ENCODE assay signal across 8 mouse cellular contexts in the genomic region with DNA sequence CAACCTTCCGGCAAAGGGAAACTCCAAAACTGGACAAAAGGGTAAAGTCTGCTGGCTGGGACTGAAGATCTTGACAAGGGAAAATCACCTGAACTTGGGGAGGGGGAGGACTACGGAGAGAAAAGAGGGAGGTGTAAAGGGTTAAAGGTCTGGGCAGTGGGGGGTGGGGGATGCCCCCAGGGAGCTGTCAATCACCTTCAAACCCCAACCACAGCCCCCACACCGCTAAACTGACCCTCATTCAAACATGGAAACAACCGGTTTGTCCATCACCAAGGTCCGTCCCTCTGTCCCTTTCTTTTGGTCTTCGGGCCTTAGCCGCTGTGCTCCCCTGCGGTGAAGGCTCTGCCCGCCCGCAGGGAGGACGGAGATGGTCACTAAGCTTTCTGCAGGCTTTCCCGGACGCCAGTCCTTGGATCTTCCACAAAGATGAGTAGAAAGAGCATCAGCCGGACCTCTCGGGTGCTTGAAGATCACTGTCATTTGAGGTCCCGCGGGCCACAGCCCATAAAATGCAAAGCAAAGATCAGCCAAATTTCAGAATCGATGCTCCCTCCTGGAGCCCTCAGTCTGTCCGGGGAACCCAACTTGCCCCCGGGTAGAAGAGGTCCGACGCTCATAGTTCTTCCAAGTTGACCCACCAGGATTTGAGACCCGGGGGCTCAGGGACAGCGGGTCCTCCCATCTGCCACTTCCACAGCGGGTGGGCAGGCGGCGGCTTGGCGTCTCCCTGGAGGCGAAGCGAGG. TPM values are rescaled to one million over a fixed set of nuclear protein-coding genes. Genes with fewer than 3 reads are reported as not detected.
DNase-seq lines count a peak whose midpoint lies in the region; ATAC-seq lines count a peak whose summit lies in the region.

No protein-coding gene starts in this region.

- no peaks in the 10 kb centered on the region for H3K36me3 ChIP-seq in heart, embryonic 10.5 days
- no peaks in the 10 kb centered on the region for H3K36me3 ChIP-seq in hindbrain, embryonic 15.5 days
- no peaks in the 10 kb centered on the region for H3K36me3 ChIP-seq in midbrain, embryonic 15.5 days (replicated peaks)

- no peak for DNase-seq in heart, embryonic 10.5 days (ENCODE audit: low spot score)
- DNase-seq in heart, adult 18-20 months: no peak
- peak; percentile 54 for DNase-seq in embryo, embryonic 9.5 days (ENCODE audit: extremely low spot score)
- DNase-seq in urinary bladder, adult 2 months (ENCODE audit: low spot score): no peak
- DNase-seq in left cerebral cortex, postnatal 4 days: no peak
- no peak for DNase-seq in thymus, postnatal 10 days (ENCODE audit: low spot score in 2 of 2)

- intact Hi-C loops in left cerebral cortex, postnatal 4 days (cut with DNase I): no loop called here

- 3% methylated on average over 30 of the region's 30 CpGs for WGBS in heart, embryonic 10.5 days
- 2% methylated on average over 30 of the region's 30 CpGs for WGBS in hindbrain, embryonic 15.5 days
- 3% methylated on average over 30 of the region's 30 CpGs for WGBS in midbrain, embryonic 15.5 days

- H3K9ac ChIP-seq in hindbrain, embryonic 15.5 days: no peak overlapping the region
- H3K9ac ChIP-seq in midbrain, embryonic 15.5 days: no peak overlapping the region

- no peak for ATAC-seq in hindbrain, embryonic 15.5 days (ENCODE audit: low FRiP score, low read depth)
- ATAC-seq in midbrain, embryonic 15.5 days (replicated peaks): no peak

- peaks cover 85% of the 10 kb centered on the region for H3K27me3 ChIP-seq in heart, embryonic 10.5 days (ENCODE audit: insufficient read depth, poor library complexity, severe bottlenecking)
- H3K27me3 ChIP-seq in hindbrain, embryonic 15.5 days: peaks cover 71% of the 10 kb centered on the region
- H3K27me3 ChIP-seq in midbrain, embryonic 15.5 days (replicated peaks): peaks cover 78% of the 10 kb centered on the region

- H3K4me1 ChIP-seq in heart, embryonic 10.5 days: peaks cover 40% of the 10 kb centered on the region
- H3K4me1 ChIP-seq in hindbrain, embryonic 15.5 days (replicated peaks): peaks cover 32% of the 10 kb centered on the region
- peaks cover 29% of the 10 kb centered on the region for H3K4me1 ChIP-seq in midbrain, embryonic 15.5 days

- peak overlapping the region; percentile 91 for H3K4me2 ChIP-seq in hindbrain, embryonic 15.5 days
- H3K4me2 ChIP-seq in midbrain, embryonic 15.5 days: peak overlapping the region; percentile 80

- H3K27ac ChIP-seq in heart, embryonic 10.5 days: no peak overlapping the region
- no peak overlapping the region for H3K27ac ChIP-seq in hindbrain, embryonic 15.5 days (replicated peaks)
- no peak overlapping the region for H3K27ac ChIP-seq in midbrain, embryonic 15.5 days

- H3K4me3 ChIP-seq in heart, embryonic 10.5 days: peak overlapping the region; percentile 81
- H3K4me3 ChIP-seq in hindbrain, embryonic 15.5 days: peak overlapping the region; percentile 70
- peak overlapping the region; percentile 66 for H3K4me3 ChIP-seq in midbrain, embryonic 15.5 days

- H3K9me3 ChIP-seq in heart, embryonic 10.5 days: no peaks in the 10 kb centered on the region
- no peaks in the 10 kb centered on the region for H3K9me3 ChIP-seq in hindbrain, embryonic 15.5 days
- H3K9me3 ChIP-seq in midbrain, embryonic 15.5 days: no peaks in the 10 kb centered on the region

RNA-seq across cellular contexts. Expression of a gene that starts 1.8 kb away (rescaled TPM):
- 1.9 and 8.5 TPM in 2 replicates for polyA plus RNA-seq in heart, embryonic 10.5 days (2016; fragmentation: Nextera tagmentation; extraction: Ambion mirVana)
- 1 to 10 TPM in 1 of 2 experiments, under 1 TPM in 1; 0.84 to 1.1 TPM for total RNA-seq in heart, adult 18-20 months (2021)
- 2.6 and 3.0 TPM in 2 replicates for polyA plus RNA-seq in hindbrain, embryonic 15.5 days (2015; fragmentation: Nextera tagmentation; extraction: Ambion mirVana)
- 1.9 and 2.5 TPM in 2 replicates for polyA plus RNA-seq in midbrain, embryonic 15.5 days (2015; fragmentation: Nextera tagmentation; extraction: Ambion mirVana)
- polyA plus RNA-seq in urinary bladder, adult 2 months (2012; rRNA removed): 0.77 and 0.80 TPM in 2 replicates
- total RNA-seq in left cerebral cortex, postnatal 4 days (2021): 1 to 10 TPM; 5.6 to 6.3 TPM

RNA-seq across cellular contexts. Expression of a gene that starts 35.5 kb away (rescaled TPM):
- polyA plus RNA-seq in heart, embryonic 10.5 days (2016; fragmentation: Nextera tagmentation; extraction: Ambion mirVana): 1.7 and 2.2 TPM in 2 replicates
- 10 to 100 TPM; 59.5 to 60.0 TPM for total RNA-seq in heart, adult 18-20 months (2021)
- 3.4 and 3.5 TPM in 2 replicates for polyA plus RNA-seq in hindbrain, embryonic 15.5 days (2015; fragmentation: Nextera tagmentation; extraction: Ambion mirVana)
- 3.9 and 4.4 TPM in 2 replicates for polyA plus RNA-seq in midbrain, embryonic 15.5 days (2015; fragmentation: Nextera tagmentation; extraction: Ambion mirVana)
- polyA plus RNA-seq in urinary bladder, adult 2 months (2012; rRNA removed): 30.2 and 37.2 TPM in 2 replicates
- 10 to 100 TPM; 60.2 to 67.1 TPM for total RNA-seq in left cerebral cortex, postnatal 4 days (2021)

RNA-seq across cellular contexts. Expression of a gene that starts 51.7 kb away (rescaled TPM):
- 0.05 and 0.14 TPM in 2 replicates for polyA plus RNA-seq in heart, embryonic 10.5 days (2016; fragmentation: Nextera tagmentation; extraction: Ambion mirVana)
- total RNA-seq in heart, adult 18-20 months (2021): under 1 TPM; 0.18 to 0.25 TPM
- 11.9 TPM in 2 replicates for polyA plus RNA-seq in hindbrain, embryonic 15.5 days (2015; fragmentation: Nextera tagmentation; extraction: Ambion mirVana)
- 13.2 and 13.9 TPM in 2 replicates for polyA plus RNA-seq in midbrain, embryonic 15.5 days (2015; fragmentation: Nextera tagmentation; extraction: Ambion mirVana)
- 1.4 and 1.6 TPM in 2 replicates for polyA plus RNA-seq in urinary bladder, adult 2 months (2012; rRNA removed)
- total RNA-seq in left cerebral cortex, postnatal 4 days (2021): 100 to 1,000 TPM; 163 to 177 TPM

RNA-seq across cellular contexts. Expression of a gene that starts 57.9 kb away (rescaled TPM):
- polyA plus RNA-seq in heart, embryonic 10.5 days (2016; fragmentation: Nextera tagmentation; extraction: Ambion mirVana): 49.8 and 52.8 TPM in 2 replicates
- total RNA-seq in heart, adult 18-20 months (2021): 100 to 1,000 TPM; 134 to 145 TPM
- 33.2 and 37.0 TPM in 2 replicates for polyA plus RNA-seq in hindbrain, embryonic 15.5 days (2015; fragmentation: Nextera tagmentation; extraction: Ambion mirVana)
- polyA plus RNA-seq in midbrain, embryonic 15.5 days (2015; fragmentation: Nextera tagmentation; extraction: Ambion mirVana): 21.6 and 26.4 TPM in 2 replicates
- polyA plus RNA-seq in urinary bladder, adult 2 months (2012; rRNA removed): 55.7 and 56.2 TPM in 2 replicates
- total RNA-seq in left cerebral cortex, postnatal 4 days (2021): 10 to 100 TPM; 25.8 to 28.5 TPM
